Mouse (Mus musculus) forebrain, embryonic 14.5 days (tissue): ENCODE data around the gene Nav1. TPM values are rescaled to one million over a fixed set of nuclear protein-coding genes. Genes with fewer than 3 reads are reported as not detected.

Experiments
- ATAC-seq: fragments of 200-750 bp; cut with Nextera tagmentation; 2 replicates; pipeline ENCODE4 v1.8.0; 2017; ENCODE audit warnings: mild to moderate bottlenecking, moderate library complexity
- DNase-seq: peaks from one replicate; pipeline ENCODE4 v3.0.0-alpha.2; 2015; ENCODE audit warnings: low spot score
- H3K27ac ChIP-seq: fragments of 300-500 bp; sonication (generic); 2 replicates; pipeline ENCODE4 v1.5.1; 2014; ENCODE audit warnings: low read depth, mild to moderate bottlenecking, control low read depth, low read length, moderate library complexity
- H3K27me3 ChIP-seq: fragments of 300-500 bp; sonication (generic); replicated peaks from 2 replicates; pipeline ENCODE4 v1.6.1; 2014; ENCODE audit warnings: low read length, control low read depth, mixed read lengths; ENCODE audit not compliant: control insufficient read depth, insufficient read depth
- H3K36me3 ChIP-seq: fragments of 300-500 bp; sonication (generic); 2 replicates; pipeline ENCODE4 v1.6.1; 2014; ENCODE audit warnings: low read length, control low read depth; ENCODE audit not compliant: control insufficient read depth, insufficient read depth
- H3K4me1 ChIP-seq: fragments of 300-500 bp; sonication (generic); 2 replicates; pipeline ENCODE4 v1.6.1; 2014; ENCODE audit warnings: antibody characterized with exemption, low read length, control low read depth; ENCODE audit not compliant: control insufficient read depth, insufficient read depth
- H3K4me2 ChIP-seq: fragments of 300-500 bp; sonication (generic); 2 replicates; pipeline ENCODE4 v1.6.1; 2014; ENCODE audit warnings: mild to moderate bottlenecking, control low read depth, low read length
- H3K4me3 ChIP-seq: fragments of 300-500 bp; sonication (generic); 2 replicates; pipeline ENCODE4 v1.5.1; 2014; ENCODE audit warnings: low read depth, low read length, control low read depth
- H3K9ac ChIP-seq: fragments of 300-500 bp; sonication (generic); 2 replicates; pipeline ENCODE4 v1.6.1; 2014; ENCODE audit warnings: mild to moderate bottlenecking, low read length, control low read depth, moderate library complexity
- H3K9me3 ChIP-seq: fragments of 300-500 bp; sonication (generic); replicated peaks from 2 replicates; pipeline ENCODE4 v1.6.1; 2016; ENCODE audit warnings: low read length, control low read depth, mixed read lengths; ENCODE audit not compliant: control insufficient read depth
- WGBS: fragments of 180-500 bp; shearing (Covaris S2); extraction: QIAGEN DNeasy Blood & Tissue Kit; methylation state at CpG from one replicate; pipeline ENCODE4 v1.1.7; 2014; 5-methylcytosine and 5-hydroxymethylcytosine counted together
- polyA plus RNA-seq: library from polyadenylated mRNA; unstranded; fragments of >200 nt; fragmentation: Nextera tagmentation; extraction: Ambion mirVana; gene quantifications from 2 replicates; pipeline ENCODE4 v1.2.1, GENCODE M21; 2014

Nav1 gene
- polyA plus RNA-seq, 1 experiment from 2014 or later: 26.1 TPM

GRCm38 (mm10) chr1:135554632-135555260 lies 52.3 kb downstream of the Nav1 start:
- H3K36me3 ChIP-seq: no peaks in the 10 kb centered on the region
- ATAC-seq (peak; percentile 40; the same call in 1 of the 2 replicates), DNase-seq (peak; percentile 69)
- peak overlapping the region; percentile 27 for H3K27ac ChIP-seq
- H3K4me2 ChIP-seq: no peak overlapping the region; the same call in 1 of the 2 replicates
- no peaks in the 10 kb centered on the region for H3K27me3 ChIP-seq
- no peak overlapping the region for H3K9ac ChIP-seq
- H3K4me3 ChIP-seq: no peak overlapping the region
- 12% methylated on average over 17 of the region's 17 CpGs for WGBS
- peaks cover 40% of the 10 kb centered on the region for H3K4me1 ChIP-seq
- no peaks in the 10 kb centered on the region for H3K9me3 ChIP-seq

GRCm38 (mm10) chr1:135553615-135554014 lies 53.5 kb downstream of the Nav1 start:
- H3K36me3 ChIP-seq: no peaks in the 10 kb centered on the region
- ATAC-seq: no peak
- H3K9me3 ChIP-seq: no peaks in the 10 kb centered on the region
- no peak overlapping the region for H3K27ac ChIP-seq
- no peak for DNase-seq
- 31% methylated on average over 4 of the region's 4 CpGs for WGBS
- H3K4me2 ChIP-seq: no peak overlapping the region
- H3K4me3 ChIP-seq: no peak overlapping the region
- H3K9ac ChIP-seq: no peak overlapping the region
- H3K4me1 ChIP-seq: peaks cover 45% of the 10 kb centered on the region
- no peaks in the 10 kb centered on the region for H3K27me3 ChIP-seq

DNA sequence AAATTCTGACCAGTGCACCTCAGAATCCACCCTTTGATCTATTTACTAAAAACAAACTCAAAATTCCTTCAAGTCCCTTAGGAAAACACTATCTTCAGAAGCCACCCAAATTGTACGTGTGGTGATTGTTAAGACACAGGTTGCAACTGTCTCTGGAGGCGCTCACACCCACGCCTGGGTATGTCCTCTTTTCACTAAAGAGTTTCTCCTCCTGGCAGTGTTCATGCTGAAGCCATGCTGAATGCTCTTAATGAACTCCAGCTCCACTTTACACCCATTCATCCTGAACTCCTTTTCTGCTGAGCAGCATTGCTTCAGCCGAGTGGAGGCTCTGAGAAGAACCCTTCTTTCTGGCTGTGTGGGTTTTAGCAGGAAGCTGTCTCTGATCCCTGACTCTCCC lies 53.9 kb downstream of the Nav1 start:
- ATAC-seq (no peak), DNase-seq (no peak)
- H3K9ac ChIP-seq: no peak overlapping the region
- no peaks in the 10 kb centered on the region for H3K9me3 ChIP-seq
- 38% methylated on average over 4 of the region's 4 CpGs for WGBS
- H3K36me3 ChIP-seq: no peaks in the 10 kb centered on the region
- H3K4me3 ChIP-seq: no peak overlapping the region
- H3K4me2 ChIP-seq: no peak overlapping the region
- no peaks in the 10 kb centered on the region for H3K27me3 ChIP-seq
- peaks cover 45% of the 10 kb centered on the region for H3K4me1 ChIP-seq
- no peak overlapping the region for H3K27ac ChIP-seq

GRCm38 (mm10) chr1:135550886-135551285 lies 56.2 kb downstream of the Nav1 start:
- WGBS: 61% methylated on average over 3 of the region's 3 CpGs
- Histone ChIP-seq H3K9ac (no peak overlapping the region), H3K4me3 (no peak overlapping the region), H3K9me3 (no peaks in the 10 kb centered on the region), H3K27ac (no peak overlapping the region), H3K4me1 (peaks cover 40% of the 10 kb centered on the region), H3K4me2 (no peak overlapping the region), H3K27me3 (no peaks in the 10 kb centered on the region), H3K36me3 (no peaks in the 10 kb centered on the region)
- DNase-seq (no peak), ATAC-seq (no peak)

GRCm38 (mm10) chr1:135548750-135549149 lies 58.3 kb downstream of the Nav1 start:
- Histone ChIP-seq H3K36me3 (no peaks in the 10 kb centered on the region), H3K4me1 (peaks cover 26% of the 10 kb centered on the region), H3K4me3 (no peak overlapping the region), H3K9ac (peak overlapping the region; percentile 0; the same call in 1 of the 2 replicates), H3K27ac (peak overlapping the region; percentile 30; the same call in 1 of the 2 replicates), H3K9me3 (no peaks in the 10 kb centered on the region), H3K4me2 (no peak overlapping the region), H3K27me3 (no peaks in the 10 kb centered on the region)
- ATAC-seq (no peak), DNase-seq (peak; percentile 68)
- 60% methylated on average over 9 of the region's 9 CpGs for WGBS

DNA sequence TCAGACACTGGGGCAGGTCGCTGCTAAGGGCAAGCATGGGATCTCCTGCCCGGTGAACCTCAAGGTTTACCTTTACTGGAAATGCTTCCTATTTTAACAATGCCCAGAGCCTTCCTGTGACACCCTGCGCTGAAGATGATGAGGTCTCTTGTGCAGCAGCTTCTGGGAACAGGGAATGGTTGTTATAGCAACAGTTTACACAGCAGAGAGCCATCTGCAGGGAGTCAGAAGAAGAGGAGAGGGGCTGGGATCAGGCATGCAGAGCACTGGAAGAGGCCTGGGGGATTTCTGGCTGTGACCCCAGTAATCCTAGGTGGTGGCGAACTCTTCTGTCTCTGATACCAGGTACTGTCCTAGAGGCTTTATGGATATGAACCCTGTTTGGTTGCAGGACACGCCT lies 61.0 kb downstream of the Nav1 start:
- Histone ChIP-seq H3K4me3 (no peak overlapping the region), H3K9ac (no peak overlapping the region), H3K27me3 (no peaks in the 10 kb centered on the region), H3K4me1 (peaks cover 23% of the 10 kb centered on the region), H3K36me3 (no peaks in the 10 kb centered on the region), H3K4me2 (no peak overlapping the region), H3K27ac (peak overlapping the region; percentile 58; the same call in 1 of the 2 replicates), H3K9me3 (no peaks in the 10 kb centered on the region)
- DNase-seq (peak; percentile 68), ATAC-seq (0 out of 2 replicates have a peak, but pooled peaks have one; percentile 40)
- WGBS: 60% methylated on average over 5 of the region's 5 CpGs

DNA sequence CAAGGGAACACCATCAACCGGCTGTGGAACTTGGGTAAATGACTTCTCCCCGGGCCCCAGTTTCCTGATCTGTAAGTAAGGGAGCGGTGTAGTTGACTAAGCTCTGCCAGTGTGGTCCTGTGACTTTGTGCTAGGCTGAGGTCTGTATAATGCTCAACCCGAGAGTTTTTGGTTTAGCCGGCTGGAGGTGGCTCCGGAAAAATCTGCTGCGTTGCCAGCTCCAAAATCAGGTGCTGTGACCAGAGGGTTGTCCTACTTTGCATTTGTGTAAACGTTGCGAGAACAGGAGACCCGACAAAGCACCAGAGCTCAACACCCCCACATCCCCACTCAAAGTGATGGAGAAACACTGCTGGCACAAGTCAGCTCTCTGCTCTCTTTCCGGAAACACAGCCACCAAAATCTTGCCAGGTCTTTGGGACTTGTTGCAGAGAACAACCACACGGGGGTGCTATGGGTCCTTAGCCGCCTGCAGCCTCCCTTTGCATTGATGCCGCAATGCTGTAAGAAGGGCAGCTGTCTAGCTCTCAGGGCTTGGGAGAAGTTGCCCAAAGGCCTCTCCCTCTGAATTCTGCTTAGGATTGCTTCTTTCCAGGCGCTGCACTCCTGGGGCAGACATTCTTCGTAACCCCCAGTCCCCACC lies 62.5 kb downstream of the Nav1 start:
- Histone ChIP-seq H3K4me1 (peaks cover 21% of the 10 kb centered on the region), H3K27me3 (no peaks in the 10 kb centered on the region), H3K27ac (peak overlapping the region; percentile 58), H3K36me3 (no peaks in the 10 kb centered on the region), H3K9me3 (no peaks in the 10 kb centered on the region), H3K4me2 (no peak overlapping the region), H3K4me3 (no peak overlapping the region), H3K9ac (peak overlapping the region; percentile 32; the same call in 1 of the 2 replicates)
- ATAC-seq (peak; percentile 57), DNase-seq (peak; percentile 95)
- WGBS: 42% methylated on average over 16 of the region's 16 CpGs

- no peaks in the 10 kb centered on the region for H3K27me3 ChIP-seq
- WGBS: 54% methylated on average over 12 of the region's 12 CpGs
Observed at GRCm38 (mm10) chr1:135542841-135543810, 64.0 kb downstream of the Nav1 start.

More at GRCm38 (mm10) chr1:135542841-135543810, 64.0 kb downstream of the Nav1 start:
- Histone ChIP-seq H3K27ac (no peak overlapping the region), H3K4me1 (peaks cover 14% of the 10 kb centered on the region), H3K9me3 (no peaks in the 10 kb centered on the region), H3K36me3 (no peaks in the 10 kb centered on the region), H3K9ac (no peak overlapping the region), H3K4me3 (no peak overlapping the region), H3K4me2 (no peak overlapping the region)
- ATAC-seq (no peak), DNase-seq (no peak)
